Mouse (Mus musculus) cerebellum, adult 11 months (tissue): ENCODE results near the gene Grm7.

Experiments used
- DNase-seq: peaks from one replicate; pipeline ENCODE4 v3.0.0; 2022

Gene Grm7

DNA sequence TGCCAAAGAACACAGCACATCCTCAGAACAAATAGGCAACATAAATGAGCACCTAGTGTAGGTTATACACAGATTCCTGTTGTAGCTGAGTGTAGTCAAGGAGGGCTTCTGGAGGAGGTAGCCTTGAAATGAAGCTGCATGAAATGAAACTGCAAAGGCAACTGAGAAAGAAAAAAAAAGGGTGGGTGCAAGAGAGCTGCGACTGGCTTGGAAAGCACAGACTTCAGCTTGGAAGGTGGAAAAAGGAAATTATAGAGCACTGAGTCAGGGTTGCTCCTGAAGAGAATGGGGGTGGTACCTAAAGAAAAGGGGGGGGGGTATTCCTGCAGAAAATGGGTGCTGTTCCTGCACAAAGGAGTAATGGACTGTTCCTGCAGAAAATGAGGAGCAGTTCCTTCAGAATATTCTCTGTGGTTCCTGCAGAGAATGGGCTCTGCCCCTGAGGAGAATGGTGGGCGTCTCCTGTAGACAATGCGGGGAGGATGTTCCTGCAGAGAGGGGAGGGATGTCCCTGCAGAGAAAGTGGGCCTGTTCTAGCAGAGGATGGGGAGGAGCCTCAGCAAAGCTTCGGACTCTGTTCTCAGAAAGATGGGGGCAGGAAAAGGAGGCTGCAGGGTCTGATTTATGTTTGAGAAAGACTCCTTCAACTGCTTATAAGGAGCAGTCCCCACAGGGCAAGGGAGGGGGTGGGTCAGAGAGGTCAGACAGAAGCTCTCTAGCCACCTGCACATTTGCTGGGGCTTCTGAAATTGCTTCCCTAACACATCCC lies 726.4 kb downstream of the Grm7 start:
- no peak for DNase-seq

DNA sequence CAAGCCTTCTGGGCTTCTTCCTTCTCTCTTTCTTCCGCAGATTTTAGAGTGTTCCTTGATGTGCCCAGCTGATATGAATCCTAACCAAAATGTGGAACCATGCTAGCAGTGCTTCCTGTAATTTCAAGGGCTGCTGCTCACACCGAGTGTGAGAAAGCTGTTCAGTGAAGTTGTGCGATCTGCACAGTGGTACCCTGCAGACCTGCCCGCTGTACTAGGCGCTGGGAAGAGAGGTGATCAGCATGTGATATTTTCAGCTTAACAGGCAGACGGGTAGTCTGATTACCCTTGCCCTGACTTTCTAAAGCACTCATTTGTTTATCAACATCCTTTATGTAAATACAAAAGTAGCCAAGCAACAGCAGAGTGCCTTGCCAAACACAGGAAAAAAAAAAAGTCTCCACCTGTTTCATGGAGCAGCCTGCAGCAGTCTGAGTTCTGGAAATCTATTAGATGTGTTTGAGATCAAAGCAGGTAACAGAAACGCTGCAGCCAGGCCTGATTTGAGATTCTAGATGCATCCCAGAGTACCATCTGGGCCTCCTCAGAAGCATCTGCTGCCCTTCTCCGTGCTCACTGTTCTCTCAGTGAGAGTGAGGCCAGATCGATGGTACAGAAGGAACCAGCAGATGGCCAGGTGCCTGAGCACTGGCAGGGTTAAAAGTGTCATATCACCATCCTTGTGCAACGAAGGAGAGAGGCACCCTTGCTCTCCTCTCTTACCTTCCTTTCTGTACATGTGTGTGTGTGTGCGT lies 727.4 kb downstream of the Grm7 start:
- DNase-seq, result peak; percentile 26

GRCm38 (mm10) chr6:111380710-111381109 lies 735.3 kb downstream of the Grm7 start:
- no peak for DNase-seq

- DNase-seq, result no peak
Measured at GRCm38 (mm10) chr6:111408750-111409149, 763.4 kb downstream of the Grm7 start.

DNA sequence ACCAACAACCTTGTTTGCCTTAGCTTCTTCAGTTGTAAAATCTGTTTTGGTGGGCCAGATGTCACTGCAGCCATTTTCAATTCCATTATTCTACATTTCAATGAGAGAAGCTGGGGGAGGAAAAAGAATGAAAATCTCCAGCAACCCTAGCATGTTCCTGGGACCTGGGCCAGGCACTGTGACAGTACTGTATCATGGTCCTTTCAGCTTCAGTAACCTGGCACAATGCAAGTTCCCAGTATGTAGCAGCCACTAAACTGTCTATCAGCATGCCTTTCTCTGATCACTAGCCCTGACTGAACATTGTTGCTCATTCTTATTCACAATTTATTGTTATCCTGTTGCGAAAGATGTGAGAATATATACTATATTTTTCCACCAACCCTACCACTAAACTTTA lies 779.4 kb downstream of the Grm7 start:
- DNase-seq, result no peak

DNA sequence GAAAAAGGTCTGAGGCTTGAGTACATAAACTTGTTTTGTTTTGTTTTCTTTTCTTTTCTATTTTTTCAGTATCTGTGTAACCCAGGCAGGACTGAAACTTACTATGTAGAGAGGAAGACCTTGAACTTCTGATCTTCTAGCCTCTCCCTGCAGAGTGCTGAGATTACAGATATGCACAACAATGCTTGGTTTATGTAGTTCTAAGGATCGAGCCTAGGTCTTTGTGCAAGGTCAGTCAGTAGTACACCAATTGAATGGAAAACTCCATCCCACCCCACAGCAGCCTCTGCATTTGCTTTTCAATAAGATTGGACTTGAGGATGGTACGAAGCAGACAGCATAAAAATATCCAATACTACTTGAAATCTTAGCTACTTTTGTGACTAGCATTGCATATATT lies 800.8 kb downstream of the Grm7 start:
- no peak for DNase-seq

DNA sequence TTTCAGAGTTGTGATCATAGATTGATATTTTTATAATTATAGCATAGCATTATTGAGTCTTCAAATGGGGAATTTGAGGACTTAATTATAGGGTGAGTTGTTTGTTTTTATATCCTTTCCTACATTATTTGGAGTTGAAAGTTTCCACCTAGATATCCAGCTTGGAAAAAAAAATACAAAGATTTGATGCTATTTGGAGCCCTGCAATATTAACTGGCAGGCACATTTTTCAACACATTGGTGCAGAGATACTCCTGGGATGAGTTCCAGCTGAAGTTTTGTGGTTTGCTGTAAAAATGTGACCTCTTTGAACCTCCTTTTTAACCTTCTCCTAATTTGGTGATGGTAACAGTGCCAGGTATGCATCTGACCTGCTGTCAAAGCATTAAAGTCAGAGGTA lies 802.5 kb downstream of the Grm7 start:
- no peak for DNase-seq

GRCm38 (mm10) chr6:111449054-111449783 lies 803.8 kb downstream of the Grm7 start:
- no peak for DNase-seq

- DNase-seq, result no peak
Measured at GRCm38 (mm10) chr6:111481866-111482265, 836.5 kb downstream of the Grm7 start.

- DNase-seq, result no peak
Measured at GRCm38 (mm10) chr6:111486081-111486480, 840.7 kb downstream of the Grm7 start.

DNA sequence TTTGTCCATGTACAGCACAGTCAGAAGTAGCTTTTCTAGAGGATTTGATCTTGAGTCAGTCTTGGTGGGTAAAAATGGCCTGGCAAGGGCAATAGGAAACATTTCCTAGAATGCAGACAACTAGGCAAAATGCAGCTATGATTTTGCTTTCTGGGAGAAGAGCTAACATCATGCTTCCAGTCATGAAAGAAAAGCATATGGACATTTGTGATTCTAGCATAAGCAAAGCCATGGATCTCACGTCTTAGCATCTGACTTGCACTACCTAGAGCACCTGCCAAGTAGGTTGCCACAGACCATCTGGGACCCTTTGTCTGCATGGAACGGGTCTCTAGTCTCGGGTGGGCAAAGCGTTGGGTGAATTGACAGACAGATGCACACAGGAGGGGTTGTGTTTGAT lies 842.2 kb downstream of the Grm7 start:
- no peak for DNase-seq

DNA sequence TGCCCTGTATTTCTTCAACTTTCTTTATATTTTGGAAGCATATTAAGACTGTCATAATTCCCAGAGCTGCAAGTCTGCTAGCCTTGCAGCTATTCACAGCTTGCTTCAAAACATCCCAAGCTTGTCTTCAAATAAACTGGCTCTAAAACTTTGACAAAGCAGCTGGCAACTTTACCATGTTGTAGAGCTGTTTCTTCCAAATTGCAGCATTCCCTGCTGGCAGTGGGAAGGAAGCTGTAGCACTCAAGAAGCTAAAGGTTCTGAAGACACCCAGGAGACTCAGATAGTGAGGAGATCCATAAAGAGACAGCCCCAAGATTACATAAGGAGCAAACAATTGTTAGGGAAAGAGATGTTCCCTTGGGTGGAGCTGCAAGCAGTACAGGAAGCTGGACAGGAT lies 846.8 kb downstream of the Grm7 start:
- no peak for DNase-seq

GRCm38 (mm10) chr6:111499542-111499941 lies 854.2 kb downstream of the Grm7 start:
- DNase-seq, result no peak

GRCm38 (mm10) chr6:111510768-111511459 lies 865.5 kb downstream of the Grm7 start:
- no peak for DNase-seq

GRCm38 (mm10) chr6:111512359-111512758 lies 867.0 kb downstream of the Grm7 start:
- DNase-seq, result no peak

- no peak for DNase-seq
Measured at GRCm38 (mm10) chr6:111521229-111521628, 875.8 kb downstream of the Grm7 start.

DNA sequence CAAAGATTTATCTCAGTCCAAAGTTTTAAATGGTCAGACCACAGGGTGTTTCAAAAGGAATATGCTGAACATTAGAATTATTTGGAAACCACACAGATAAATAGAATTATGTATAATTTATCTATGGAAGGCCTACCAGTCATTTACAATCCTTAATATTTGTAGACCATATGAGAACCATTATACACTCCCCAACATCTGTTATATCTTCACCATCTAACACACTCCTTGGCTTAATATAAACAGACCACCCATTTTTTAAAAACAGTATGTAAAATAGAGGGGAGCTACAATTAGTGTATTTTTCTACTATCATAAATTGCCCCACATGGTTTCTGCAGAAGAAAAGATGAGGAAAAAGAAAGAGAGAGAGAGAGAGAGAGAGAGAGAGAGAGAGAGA lies 876.7 kb downstream of the Grm7 start:
- no peak for DNase-seq

GRCm38 (mm10) chr6:111529985-111530384 lies 884.6 kb downstream of the Grm7 start:
- no peak for DNase-seq

- DNase-seq, result no peak
Measured at GRCm38 (mm10) chr6:111558588-111558987, 913.2 kb downstream of the Grm7 start.

- DNase-seq, result no peak
Measured at GRCm38 (mm10) chr6:111559459-111559858, 914.1 kb downstream of the Grm7 start.

- DNase-seq, result no peak
Measured at GRCm38 (mm10) chr6:111561347-111561746, 916.0 kb downstream of the Grm7 start.

GRCm38 (mm10) chr6:111571471-111572088 lies 926.2 kb downstream of the Grm7 start:
- DNase-seq, result no peak

GRCm38 (mm10) chr6:111584851-111585250 lies 939.5 kb downstream of the Grm7 start:
- no peak for DNase-seq
